Mouse (Mus musculus): Measurements from ENCODE around the gene Adcy7.

Adcy7 gene

DNA sequence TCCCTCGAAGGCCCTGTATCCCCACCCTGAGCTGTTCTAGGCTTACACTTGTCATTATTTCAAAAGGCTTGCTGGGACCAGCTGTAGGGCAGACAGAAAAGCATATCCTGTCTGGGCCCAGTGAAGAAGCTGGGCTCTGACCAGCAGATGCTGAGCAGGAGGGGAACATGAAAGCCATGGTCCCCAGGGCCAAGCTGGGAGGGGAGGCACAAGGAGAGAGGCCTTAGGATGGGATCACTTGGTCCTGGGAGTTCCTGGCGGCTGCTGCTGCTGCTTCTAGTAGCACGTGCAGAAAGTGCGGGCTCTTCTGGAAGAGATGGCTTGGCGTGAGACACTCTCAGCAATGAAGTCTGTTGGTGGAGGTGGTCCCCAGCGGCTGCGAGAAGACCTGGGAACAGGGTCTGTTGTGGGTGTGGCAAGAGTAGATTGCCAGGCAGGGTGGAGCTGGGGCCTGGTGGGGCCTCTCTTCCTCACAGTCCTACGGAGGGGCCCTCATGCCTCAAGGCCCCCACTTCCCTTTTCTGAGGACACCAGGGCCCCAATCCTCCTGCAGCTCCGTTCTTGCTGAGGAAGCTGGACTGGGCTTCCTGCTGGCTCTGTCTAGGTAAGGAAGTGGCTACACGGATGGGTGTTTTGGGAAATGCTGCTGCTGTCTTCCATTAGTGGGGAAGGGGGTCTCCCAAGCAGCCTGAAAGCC, 27.9 kb downstream of the Adcy7 start:
- DNase-seq (ENCODE audit: low spot score in 2 of 2): no peak

- no peak for DNase-seq (ENCODE audit: low spot score in 2 of 2)
These were observed 29.6 kb downstream of the Adcy7 start for GRCm38 (mm10) chr8:88301589-88302437.

- DNase-seq (ENCODE audit: low spot score in 2 of 2): no peak
These were observed 33.6 kb downstream of the Adcy7 start for GRCm38 (mm10) chr8:88305814-88306213.

GRCm38 (mm10) chr8:88306511-88306910, 34.3 kb downstream of the Adcy7 start:
- no peak for DNase-seq (ENCODE audit: low spot score in 2 of 2)

DNA sequence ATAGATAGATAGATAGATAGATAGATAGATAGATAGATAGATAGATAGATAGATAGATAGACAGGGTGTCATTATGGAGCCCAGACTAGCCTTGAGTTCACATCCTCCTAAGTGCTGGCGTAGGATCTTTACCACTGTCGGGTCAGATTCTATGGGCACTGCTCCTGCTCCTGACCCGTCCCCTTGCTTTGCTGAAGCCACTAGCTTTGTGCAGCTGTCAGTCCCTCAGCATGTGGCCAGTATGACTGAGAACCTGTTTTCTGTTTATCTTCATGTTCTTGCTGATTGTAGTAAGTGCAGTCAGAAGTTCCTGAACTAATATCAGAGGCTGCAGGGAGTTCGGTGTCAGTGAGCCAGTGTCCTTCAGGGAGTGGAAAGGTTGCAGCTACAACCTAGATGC, 35.5 kb downstream of the Adcy7 start:
- no peak for DNase-seq (ENCODE audit: low spot score in 2 of 2)

DNA sequence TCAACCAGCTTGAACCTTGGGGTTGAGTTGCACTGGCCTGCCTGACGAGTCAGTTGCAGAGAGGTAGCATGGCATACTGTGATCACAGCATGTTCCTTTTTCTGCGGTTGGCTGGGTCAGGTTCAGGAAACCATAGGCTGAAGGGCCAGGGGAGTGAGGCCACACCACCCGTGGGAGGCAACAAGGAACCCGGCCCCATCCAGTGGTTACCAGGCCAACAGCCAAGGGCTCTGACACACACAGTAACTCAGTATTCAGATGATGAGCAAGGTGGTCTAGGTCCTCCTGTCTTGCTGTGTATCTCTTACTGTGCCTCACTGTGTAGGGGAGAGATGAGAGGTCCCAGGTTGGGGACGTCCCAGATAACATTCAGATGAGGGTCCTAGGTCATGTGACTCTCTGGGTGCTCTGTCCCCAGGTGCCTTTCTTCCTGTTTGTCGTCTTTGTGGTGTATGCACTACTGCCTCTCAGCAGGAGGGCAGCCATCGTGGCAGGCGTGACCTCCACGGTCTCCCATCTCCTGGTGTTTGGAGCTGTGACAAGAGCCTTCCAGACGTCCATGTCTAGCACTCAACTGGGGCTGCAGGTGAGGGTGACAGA, 37.2 kb downstream of the Adcy7 start:
- DNase-seq (ENCODE audit: low spot score in 2 of 2): no peak

DNA sequence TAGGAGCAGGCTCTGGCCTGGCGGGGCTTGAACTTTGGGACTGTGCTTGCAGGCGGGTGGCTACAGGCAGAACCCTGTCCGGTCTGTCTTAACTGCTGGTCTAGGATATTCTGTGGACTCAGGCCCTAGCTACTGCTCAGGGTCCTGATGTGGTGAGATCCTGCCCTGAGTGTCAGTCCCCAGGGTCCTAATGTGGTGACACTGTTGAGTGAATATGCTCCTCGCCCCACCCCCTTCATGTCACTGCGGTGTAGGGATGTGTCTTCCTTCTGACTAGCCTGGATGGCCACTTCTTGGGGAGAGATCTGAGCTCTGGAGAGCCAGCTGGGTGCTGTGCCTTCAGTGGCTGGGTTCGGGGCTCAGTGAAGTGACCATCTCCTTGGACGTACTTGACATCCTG, 37.7 kb downstream of the Adcy7 start:
- DNase-seq (ENCODE audit: low spot score in 2 of 2): no peak

GRCm38 (mm10) chr8:88310286-88310685, 38.1 kb downstream of the Adcy7 start:
- DNase-seq (ENCODE audit: low spot score in 2 of 2): no peak

DNA sequence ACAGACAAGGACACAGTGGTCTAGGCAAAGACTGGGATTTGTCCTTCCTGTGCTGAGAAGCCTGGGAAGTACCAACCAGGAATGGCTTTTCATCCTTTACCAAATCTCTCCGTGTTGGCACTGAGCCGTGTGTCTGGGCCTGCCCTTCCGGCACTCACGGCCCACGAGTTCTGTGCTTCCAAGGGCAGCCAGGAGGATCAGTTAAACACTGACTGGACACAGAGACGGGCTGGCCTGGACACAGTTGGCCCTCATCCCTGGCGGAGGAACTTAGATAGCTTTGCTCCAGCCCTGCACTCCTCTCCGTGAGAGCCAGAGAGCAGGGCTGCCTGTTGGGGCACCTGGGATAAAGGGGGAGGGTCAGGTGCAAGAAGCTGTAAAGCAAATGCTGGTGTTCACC, 40.8 kb downstream of the Adcy7 start:
- DNase-seq (ENCODE audit: low spot score in 2 of 2): no peak

GRCm38 (mm10) chr8:88313991-88314390, 41.8 kb downstream of the Adcy7 start:
- DNase-seq (ENCODE audit: low spot score in 2 of 2): no peak

- DNase-seq (ENCODE audit: low spot score in 2 of 2): no peak
These were observed 43.1 kb downstream of the Adcy7 start for GRCm38 (mm10) chr8:88315302-88315701.

GRCm38 (mm10) chr8:88316139-88316931, 44.1 kb downstream of the Adcy7 start:
- DNase-seq (ENCODE audit: low spot score in 2 of 2): peak in 1 of 2 experiments; percentile 47

DNA sequence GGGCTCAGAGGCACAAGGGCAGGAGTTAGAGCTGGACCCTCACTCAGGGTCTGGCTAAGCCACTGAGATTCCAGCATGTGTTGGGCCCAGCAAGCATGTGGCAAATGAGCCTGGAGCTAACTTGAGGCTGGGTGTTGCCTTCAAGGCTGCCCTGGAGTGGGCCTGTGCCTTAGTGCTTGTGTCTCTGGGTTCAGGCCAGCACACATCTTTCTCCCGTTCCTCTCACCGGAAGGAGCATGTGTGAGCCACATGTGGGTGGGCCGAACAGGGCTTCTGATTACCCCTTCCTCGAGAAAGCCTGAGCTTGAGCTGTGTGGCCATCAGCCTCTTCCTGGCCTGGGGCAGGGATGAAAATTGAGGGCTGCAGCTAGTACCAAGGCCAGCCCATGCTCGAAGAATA, 45.1 kb downstream of the Adcy7 start:
- DNase-seq (ENCODE audit: low spot score in 2 of 2): no peak

GRCm38 (mm10) chr8:88318151-88318550, 45.9 kb downstream of the Adcy7 start:
- DNase-seq (ENCODE audit: low spot score in 2 of 2): no peak

GRCm38 (mm10) chr8:88320134-88320533, 47.9 kb downstream of the Adcy7 start:
- DNase-seq (ENCODE audit: low spot score in 2 of 2): no peak

GRCm38 (mm10) chr8:88321387-88321786, 49.2 kb downstream of the Adcy7 start:
- DNase-seq (ENCODE audit: low spot score in 2 of 2): no peak

DNA sequence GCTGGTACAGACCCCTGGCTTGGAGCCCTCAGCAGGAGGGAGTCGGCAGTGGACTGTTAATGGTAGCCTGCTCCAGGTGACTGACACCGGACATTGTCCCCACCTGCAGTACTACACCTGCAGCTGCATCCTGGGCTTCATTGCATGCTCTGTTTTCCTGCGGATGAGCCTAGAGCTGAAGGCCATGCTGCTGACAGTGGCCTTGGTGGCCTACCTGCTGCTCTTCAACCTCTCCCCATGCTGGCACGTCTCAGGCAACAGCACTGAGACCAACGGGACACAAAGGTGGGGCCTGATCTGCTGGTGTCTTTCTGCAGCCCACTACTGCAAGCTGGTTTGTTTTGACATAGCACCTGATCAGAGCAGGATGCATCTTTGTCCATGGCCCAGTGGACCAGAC, 51.3 kb downstream of the Adcy7 start:
- no peak for DNase-seq (ENCODE audit: low spot score in 2 of 2)

GRCm38 (mm10) chr8:88324760-88325159, 52.6 kb downstream of the Adcy7 start:
- DNase-seq (ENCODE audit: low spot score in 2 of 2): no peak

DNA sequence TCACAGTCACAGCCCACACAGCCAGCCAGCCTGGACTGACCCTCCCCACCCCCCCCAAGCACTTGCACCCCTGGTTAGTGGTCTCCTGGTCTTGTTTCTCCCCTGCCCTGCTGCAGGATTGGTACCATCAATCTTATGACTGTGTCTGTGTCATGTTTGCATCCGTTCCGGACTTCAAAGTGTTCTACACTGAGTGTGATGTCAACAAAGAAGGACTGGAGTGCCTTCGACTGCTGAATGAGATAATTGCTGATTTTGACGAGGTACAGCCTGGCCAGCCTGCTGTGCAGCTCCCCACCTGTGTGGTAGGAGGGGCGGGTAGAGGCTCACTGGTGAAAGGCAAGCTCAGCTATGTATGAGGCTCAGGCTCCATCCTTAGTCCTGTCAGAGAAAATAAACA, 53.0 kb downstream of the Adcy7 start:
- no peak for DNase-seq (ENCODE audit: low spot score in 2 of 2)

GRCm38 (mm10) chr8:88325795-88326194, 53.6 kb downstream of the Adcy7 start:
- DNase-seq (ENCODE audit: low spot score in 2 of 2): no peak

DNA sequence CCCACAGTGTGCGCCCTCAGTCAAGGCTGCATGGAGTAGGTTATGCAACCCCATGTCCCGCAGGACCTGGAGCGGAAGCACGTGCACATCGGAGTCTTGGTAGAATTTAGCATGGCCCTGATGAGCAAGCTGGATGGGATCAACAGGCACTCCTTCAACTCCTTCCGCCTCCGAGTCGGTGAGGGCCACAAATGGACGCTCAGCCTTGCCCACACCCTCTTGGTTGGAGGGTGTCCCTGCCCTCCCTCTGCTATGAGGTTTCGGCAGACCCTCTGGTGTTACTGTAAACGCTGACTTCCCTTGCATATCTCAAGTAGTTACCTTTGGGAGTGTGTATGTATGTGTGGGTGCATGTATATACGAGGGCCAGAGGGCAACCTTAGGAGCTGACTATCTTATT, 54.1 kb downstream of the Adcy7 start:
- no peak for DNase-seq (ENCODE audit: low spot score in 2 of 2)

- no peak for DNase-seq (ENCODE audit: low spot score in 2 of 2)
These were observed 56.5 kb downstream of the Adcy7 start for GRCm38 (mm10) chr8:88328689-88329088.

Measured in frontal cortex, postnatal 14 days (tissue).